Mouse (Mus musculus): ENCODE results near the gene Ssty1. TPM values are rescaled to one million over a fixed set of nuclear protein-coding genes. Genes with fewer than 3 reads are reported as not detected.
"Not testable (repeated sequence)": the region's sequence is repeated elsewhere in the genome, so short reads cannot be mapped to it uniquely, and the experiment has no call there.

Ssty1 gene
- polyA plus RNA-seq (2012; rRNA removed): not detected in 2 replicates

DNA sequence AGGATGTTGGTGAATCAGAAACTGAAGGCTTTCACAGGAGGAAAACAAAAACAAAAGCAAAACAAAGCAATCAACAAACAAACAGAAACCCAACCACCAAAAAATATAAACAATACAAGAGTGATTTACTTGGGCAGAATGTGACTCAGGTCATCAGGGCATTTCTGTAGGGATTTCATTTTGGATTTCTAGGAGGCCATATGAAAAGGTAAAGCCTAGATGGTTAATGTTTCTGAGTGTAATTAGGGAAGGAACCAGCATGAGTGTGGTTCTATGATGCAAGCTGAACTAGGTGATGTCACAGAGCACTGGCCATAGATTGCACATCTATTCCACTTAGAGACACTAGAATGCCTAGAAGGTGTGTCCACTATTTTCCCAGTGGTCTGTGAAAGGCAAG, at the start of gene Ssty1:
Ssty1 (plus strand) TSS at position 301 of the 400 bp plus-strand sequence.
- not testable (repeated sequence) for DNase-seq (ENCODE audit: extremely low spot score in 1 of 2, low spot score in 1 of 2)

DNA sequence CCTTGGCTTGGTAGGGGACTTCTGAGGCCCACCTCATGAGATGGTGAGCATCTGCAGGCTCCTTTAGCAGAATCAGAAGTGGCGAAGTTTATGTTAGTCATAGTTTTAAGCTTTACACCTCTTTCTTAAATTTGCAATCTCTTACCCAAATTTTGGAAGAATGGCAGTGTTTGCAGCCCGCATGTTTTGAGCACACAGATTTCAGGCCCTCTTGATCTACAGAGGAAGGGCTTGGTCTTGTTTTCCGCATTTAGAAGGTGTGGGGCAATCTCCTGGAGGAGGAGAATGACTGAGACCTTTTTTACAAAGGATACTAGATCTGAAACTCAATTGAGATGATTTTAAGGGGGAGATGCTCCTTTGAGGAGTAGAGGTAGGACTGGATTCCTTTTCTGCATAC, 27.2 kb upstream of the Ssty1 start, which contains the start of gene Gm21764:
Gm21764 (minus strand) TSS at position 101 of the 400 bp plus-strand sequence.
- DNase-seq (ENCODE audit: extremely low spot score in 1 of 2, low spot score in 1 of 2): not testable (repeated sequence)

Other genes starting within 250 kb of the Ssty1 start
- gene Gm21904, start 242.8 kb upstream of the Ssty1 start, polyA plus RNA-seq (2012; rRNA removed): not detected in 2 replicates
- not detected in 2 replicates for gene Gm20772, start 214.4 kb upstream of the Ssty1 start, polyA plus RNA-seq (2012; rRNA removed)
- not detected in 2 replicates for gene Gm20831, start 214.4 kb upstream of the Ssty1 start, polyA plus RNA-seq (2012; rRNA removed)
- gene Srsy, start 151.8 kb upstream of the Ssty1 start, polyA plus RNA-seq (2012; rRNA removed): not detected in 2 replicates
- not detected in 2 replicates for gene Gm21764, start 27.3 kb upstream of the Ssty1 start, polyA plus RNA-seq (2012; rRNA removed)

All from frontal cortex, adult 2 months (tissue).